Mouse (Mus musculus): ENCODE measurements around the gene Vmn1r70. TPM values are rescaled to one million over a fixed set of nuclear protein-coding genes. Genes with fewer than 3 reads are reported as not detected.

Vmn1r70 gene
- total RNA-seq (2021): not detected
- not detected in 2 replicates for polyA plus RNA-seq (2012; rRNA removed)
- long read RNA-seq: 0 reads

DNA sequence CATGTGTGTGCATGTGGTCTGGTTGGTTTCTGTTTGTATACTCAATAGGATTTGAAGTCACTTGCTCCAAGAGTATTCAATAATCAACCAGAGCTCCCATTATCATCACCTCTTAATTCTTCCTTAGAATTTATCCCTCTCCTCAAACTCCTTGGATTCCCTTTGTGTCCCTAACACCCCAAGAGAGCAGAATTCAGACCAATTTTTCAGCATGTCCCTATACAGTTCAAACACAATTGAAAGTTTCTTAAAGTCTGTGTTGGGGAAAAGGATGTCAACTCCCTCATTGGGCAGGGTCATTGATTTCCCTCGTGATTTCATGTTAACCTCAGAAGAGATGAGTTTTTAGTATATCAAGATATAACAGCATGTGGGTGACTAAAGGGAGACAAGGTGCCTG, at the start of gene Vmn1r70:
Gene Vmn1r70 (plus strand): TSS at position 301 of the 400 bp plus-strand sequence.
- no peak for DNase-seq

DNA sequence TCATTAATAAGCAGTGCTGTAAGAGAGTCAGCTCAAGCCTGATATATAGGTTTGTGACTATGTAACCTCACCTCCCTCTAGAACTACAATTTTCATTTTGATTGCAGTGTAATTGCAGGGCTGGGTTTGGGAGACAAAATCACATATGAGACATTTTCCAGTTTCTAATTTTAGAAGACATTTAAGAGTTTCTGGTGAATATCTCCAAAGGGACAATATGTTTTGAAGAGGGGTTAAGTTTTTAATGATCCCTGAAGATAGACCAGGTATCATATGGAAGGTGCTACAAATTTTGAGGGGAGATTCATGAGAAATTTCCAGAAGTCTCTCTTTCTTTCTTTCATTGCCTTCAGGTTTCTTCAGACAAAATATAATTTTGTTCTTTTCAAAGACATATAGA, 17.8 kb upstream of the Vmn1r70 start, which contains the start of gene Vmn1r69:
Gene Vmn1r69 (minus strand): TSS at position 101 of the 400 bp plus-strand sequence.
- DNase-seq: no peak

Other genes with a start within 250 kb of the Vmn1r70 start
- gene Vmn1r67, start 188.2 kb upstream of the Vmn1r70 start, total RNA-seq (2021): not detected
- not detected in 2 replicates for gene Vmn1r67, start 188.2 kb upstream of the Vmn1r70 start, polyA plus RNA-seq (2012; rRNA removed)
- gene Zik1, start 136.1 kb upstream of the Vmn1r70 start, total RNA-seq (2021): 1 to 10 TPM; 1.9 to 2.8 TPM
- 0.10 and 0.13 TPM in 2 replicates for gene Zik1, start 136.1 kb upstream of the Vmn1r70 start, polyA plus RNA-seq (2012; rRNA removed)
- not detected for gene Vmn1r68, start 73.0 kb upstream of the Vmn1r70 start, total RNA-seq (2021)
- gene Vmn1r68, start 73.0 kb upstream of the Vmn1r70 start, polyA plus RNA-seq (2012; rRNA removed): not detected in 2 replicates
- gene Vmn1r69, start 17.9 kb upstream of the Vmn1r70 start, total RNA-seq (2021): not detected
- gene Vmn1r69, start 17.9 kb upstream of the Vmn1r70 start, polyA plus RNA-seq (2012; rRNA removed): not detected in 2 replicates
- gene Nlrp4b, start 56.3 kb downstream of the Vmn1r70 start, total RNA-seq (2021): not detected
- gene Nlrp4b, start 56.3 kb downstream of the Vmn1r70 start, polyA plus RNA-seq (2012; rRNA removed): not detected in 2 replicates
- not detected for gene Vmn1r71, start 122.8 kb downstream of the Vmn1r70 start, total RNA-seq (2021)
- not detected in 2 replicates for gene Vmn1r71, start 122.8 kb downstream of the Vmn1r70 start, polyA plus RNA-seq (2012; rRNA removed)

Measured in adrenal gland, adult 2 months (tissue).